Mouse (Mus musculus) limb, embryonic 12.5 days (tissue): Measurements from ENCODE around the gene Cyp26a1. TPM values are rescaled to one million over a fixed set of nuclear protein-coding genes. Genes with fewer than 3 reads are reported as not detected.

Source experiments
- ATAC-seq: fragments of 200-750 bp; cut with Nextera tagmentation; 2 replicates; pipeline ENCODE4 v1.8.0; 2017; ENCODE audit warnings: low read depth, moderate TSS enrichment; ENCODE audit not compliant: insufficient number of reproducible peaks, insufficient read depth, low FRiP score, low TSS enrichment
- H3K27ac ChIP-seq: fragments of 300-500 bp; sonication (generic); 2 replicates; pipeline ENCODE4 v1.5.1; 2016; ENCODE audit warnings: mild to moderate bottlenecking, moderate library complexity
- H3K27me3 ChIP-seq: fragments of 300-500 bp; sonication (generic); 2 replicates; pipeline ENCODE4 v1.6.1; 2016; ENCODE audit warnings: mild to moderate bottlenecking, moderate library complexity
- H3K36me3 ChIP-seq: fragments of 300-500 bp; sonication (generic); 2 replicates; pipeline ENCODE4 v1.6.1; 2016; ENCODE audit warnings: mild to moderate bottlenecking, moderate library complexity
- H3K4me1 ChIP-seq: fragments of 300-500 bp; sonication (generic); replicated peaks from 2 replicates; pipeline ENCODE4 v1.6.1; 2016
- H3K4me2 ChIP-seq: fragments of 300-500 bp; sonication (generic); 2 replicates; pipeline ENCODE4 v1.6.1; 2016; ENCODE audit warnings: mild to moderate bottlenecking, moderate library complexity
- H3K4me3 ChIP-seq: fragments of 300-500 bp; sonication (generic); replicated peaks from 2 replicates; pipeline ENCODE4 v1.5.1; 2016; ENCODE audit warnings: mild to moderate bottlenecking
- H3K9ac ChIP-seq: fragments of 300-500 bp; sonication (generic); replicated peaks from 2 replicates; pipeline ENCODE4 v1.6.1; 2016; ENCODE audit warnings: mild to moderate bottlenecking, moderate library complexity
- H3K9me3 ChIP-seq: fragments of 300-500 bp; sonication (generic); 2 replicates; pipeline ENCODE4 v1.6.1; 2016; ENCODE audit warnings: mild to moderate bottlenecking, moderate library complexity
- WGBS: fragments of 180-500 bp; shearing (Covaris S2); methylation state at CpG from one replicate; pipeline ENCODE4 v1.1.7; 2016; 5-methylcytosine and 5-hydroxymethylcytosine counted together
- polyA plus RNA-seq: library from polyadenylated mRNA; unstranded; fragments of >200 nt; fragmentation: Nextera tagmentation; extraction: Ambion mirVana; gene quantifications from 2 replicates; pipeline ENCODE4 v1.2.1, GENCODE M21; 2016

Cyp26a1 gene
- polyA plus RNA-seq, 1 experiment from 2014 or later, result 6.0 TPM

GRCm38 (mm10) chr19:37735426-37735825, 37.8 kb downstream of the Cyp26a1 start:
- Histone ChIP-seq H3K4me2 (no peak overlapping the region), H3K36me3 (no peaks in the 10 kb centered on the region), H3K4me1 (peaks cover 11% of the 10 kb centered on the region), H3K27ac (no peak overlapping the region), H3K27me3 (no peaks in the 10 kb centered on the region), H3K9ac (no peak overlapping the region), H3K9me3 (no peaks in the 10 kb centered on the region), H3K4me3 (no peak overlapping the region)
- no peak for ATAC-seq
- 91% methylated on average over 8 of the region's 8 CpGs for WGBS

GRCm38 (mm10) chr19:37738575-37738974, 41.0 kb downstream of the Cyp26a1 start:
- Histone ChIP-seq H3K9ac (no peak overlapping the region), H3K9me3 (no peaks in the 10 kb centered on the region), H3K4me1 (peaks cover 11% of the 10 kb centered on the region), H3K27me3 (no peaks in the 10 kb centered on the region), H3K36me3 (no peaks in the 10 kb centered on the region), H3K27ac (no peak overlapping the region), H3K4me3 (no peak overlapping the region), H3K4me2 (no peak overlapping the region)
- WGBS, result 88% methylated on average over 3 of the region's 3 CpGs
- ATAC-seq, result no peak

GRCm38 (mm10) chr19:37740043-37740442, 42.4 kb downstream of the Cyp26a1 start:
- no peak for ATAC-seq
- Histone ChIP-seq H3K27ac (no peak overlapping the region), H3K4me1 (peaks cover 11% of the 10 kb centered on the region), H3K9ac (no peak overlapping the region), H3K4me2 (no peak overlapping the region), H3K9me3 (no peaks in the 10 kb centered on the region), H3K27me3 (no peaks in the 10 kb centered on the region), H3K36me3 (no peaks in the 10 kb centered on the region), H3K4me3 (no peak overlapping the region)
- 42% methylated on average over 7 of the region's 7 CpGs for WGBS

Other genes starting within 250 kb of the Cyp26a1 start
- gene Exoc6, start 147.4 kb upstream of the Cyp26a1 start, polyA plus RNA-seq, result 6.7 and 7.4 TPM in 2 replicates
- 0.19 and 0.23 TPM in 2 replicates for gene Cyp26c1, start 12.2 kb upstream of the Cyp26a1 start, polyA plus RNA-seq